ENCODE assay signal across 23 mouse cellular contexts in genomic region chr1:105752944-105753343, GRCm38 (mm10).
"Had no signal": no experiment of that assay in that cellular context is flagged by ENCODE, and none has a peak within 500 bp of the region (broad histone marks: within the 10 kb centered on the region; RNA-seq: fewer than 3 reads in every experiment).

No protein-coding gene starts in this region.

- H3K27me3 ChIP-seq: heart, embryonic 13.5 days; heart, embryonic 15.5 days; hindbrain, embryonic 13.5 days; hindbrain, embryonic 15.5 days; limb, embryonic 13.5 days; limb, embryonic 15.5 days; liver, embryonic 12.5 days had no signal

- H3K4me1 ChIP-seq: heart, embryonic 13.5 days; heart, embryonic 15.5 days; hindbrain, embryonic 13.5 days; hindbrain, embryonic 15.5 days; limb, embryonic 13.5 days; limb, embryonic 15.5 days; liver, embryonic 12.5 days had no signal

- H3K9me3 ChIP-seq: heart, embryonic 13.5 days; heart, embryonic 15.5 days; hindbrain, embryonic 13.5 days; hindbrain, embryonic 15.5 days; limb, embryonic 13.5 days; limb, embryonic 15.5 days; liver, embryonic 12.5 days had no signal

- H3K4me3 ChIP-seq: heart, adult 2 months; heart, embryonic 13.5 days; heart, embryonic 15.5 days; hindbrain, embryonic 13.5 days; hindbrain, embryonic 15.5 days; limb, embryonic 13.5 days; limb, embryonic 15.5 days; liver, embryonic 12.5 days had no signal

- H3K9ac ChIP-seq: heart, embryonic 13.5 days; heart, embryonic 15.5 days; hindbrain, embryonic 13.5 days; hindbrain, embryonic 15.5 days; limb, embryonic 13.5 days; limb, embryonic 15.5 days; liver, embryonic 12.5 days; liver, embryonic 14.5 days had no signal

- DNase-seq: gastrocnemius, postnatal 14 days; gastrocnemius, postnatal 36 days; heart, adult 11 months; heart, adult 2 months; heart, postnatal 14 days; heart, postnatal 36 days; kidney, adult 18-20 months; kidney, adult 8-10 months; kidney, postnatal 10 days; kidney, postnatal 25 days; layer of hippocampus, adult 9-11 months; layer of hippocampus, postnatal 36 days; left cerebral cortex, postnatal 4 days had no signal

- H3K4me2 ChIP-seq: heart, embryonic 11.5 days; heart, embryonic 13.5 days; heart, embryonic 15.5 days; hindbrain, embryonic 13.5 days; hindbrain, embryonic 15.5 days; limb, embryonic 13.5 days; limb, embryonic 15.5 days; liver, embryonic 12.5 days had no signal

- ATAC-seq: hindbrain, postnatal 0 days; liver, embryonic 12.5 days had no signal

- H3K27ac ChIP-seq: heart, adult 2 months; heart, embryonic 13.5 days; heart, embryonic 15.5 days; hindbrain, embryonic 13.5 days; hindbrain, embryonic 15.5 days; hindbrain, postnatal 0 days; limb, embryonic 13.5 days; limb, embryonic 15.5 days; liver, embryonic 12.5 days; liver, embryonic 14.5 days had no signal
